Mouse (Mus musculus): ENCODE data around the gene Tmem45b. TPM values are rescaled to one million over a fixed set of nuclear protein-coding genes. Genes with fewer than 3 reads are reported as not detected.

The Tmem45b gene
- polyA plus RNA-seq, 1 experiment from 2014 or later, result not detected

GRCm38 (mm10) chr9:31384786-31385499 lies 79.3 kb downstream of the Tmem45b start:
- H3K36me3 ChIP-seq (ENCODE audit: inconsistent target), result no peaks in the 10 kb centered on the region
- no peak overlapping the region for H3K4me3 ChIP-seq (ENCODE audit: inconsistent target)
- 83% methylated on average over 17 of the region's 17 CpGs for WGBS (ENCODE audit: missing documents)
- H3K27ac ChIP-seq, result no peak overlapping the region
- H3K79me2 ChIP-seq (ENCODE audit: inconsistent target), result peaks cover 35% of the 10 kb centered on the region

GRCm38 (mm10) chr9:31376661-31377060 lies 87.6 kb downstream of the Tmem45b start:
- H3K4me3 ChIP-seq (ENCODE audit: inconsistent target), result no peak overlapping the region
- no peaks in the 10 kb centered on the region; the same call in 1 of the 2 replicates for H3K36me3 ChIP-seq (ENCODE audit: inconsistent target)
- no peaks in the 10 kb centered on the region for H3K79me2 ChIP-seq (ENCODE audit: inconsistent target)
- no peak overlapping the region for H3K27ac ChIP-seq

Other genes starting within 250 kb of the Tmem45b start
- 4.1 to 4.7 TPM (median 4.6 TPM) in 3 replicates for gene Prdm10, start 183.9 kb downstream of the Tmem45b start, polyA plus RNA-seq (2018)
- 9.6 to 11.4 TPM (median 10.4 TPM) in 3 replicates for gene Nfrkb, start 78.3 kb downstream of the Tmem45b start, polyA plus RNA-seq (2018)

Data from macrophage (primary cell).